Mouse (Mus musculus): ENCODE results near the gene Gm45337. TPM values are rescaled to one million over a fixed set of nuclear protein-coding genes. Genes with fewer than 3 reads are reported as not detected.
"Not testable (repeated sequence)": the region's sequence is repeated elsewhere in the genome, so short reads cannot be mapped to it uniquely, and the experiment has no call there.

Gm45337 gene
- total and polyA plus RNA-seq, 3 experiments, result not detected

DNA sequence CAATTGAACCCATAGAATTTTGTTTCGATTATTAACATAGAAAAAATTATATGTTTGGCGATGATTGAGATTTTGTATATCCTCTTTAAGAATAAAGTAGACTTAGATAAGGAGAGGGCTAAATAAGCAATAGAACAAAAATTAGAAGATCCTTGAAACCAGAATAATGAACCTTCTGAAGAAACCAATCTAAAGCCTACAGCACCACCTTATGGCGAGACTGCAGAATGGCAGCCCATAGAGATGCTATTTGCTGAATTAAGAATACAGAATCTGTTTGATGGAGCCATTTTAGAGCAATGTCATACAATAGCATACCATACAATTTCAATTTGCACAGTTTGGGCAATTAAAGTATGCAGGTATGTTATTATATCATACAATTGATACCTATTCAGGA lies 25.4 kb upstream of the Gm45337 start:
- no peaks in the 10 kb centered on the region for H3K4me1 ChIP-seq (ENCODE audit: insufficient read depth, low read depth, low read length)
- no peaks in the 10 kb centered on the region; the same call in 1 of the 2 replicates for H3K27me3 ChIP-seq (ENCODE audit: insufficient read depth, low read length)
- TF ChIP-seq TAL1 (conservative IDR thresholded peaks at IDR 0.05; ENCODE audit: low read depth, low read length) (no peak), POLR2AphosphoS5 (IDR thresholded peaks at IDR 0.05; ENCODE audit: insufficient replicate concordance, low read depth, low read length) (no peak), GATA1 (IDR thresholded peaks at IDR 0.05; ENCODE audit: borderline replicate concordance, low read length) (no peak), CTCF (IDR thresholded peaks at IDR 0.05; ENCODE audit: low read depth, low read length) (peak; percentile 63), GATA2 (IDR thresholded peaks at IDR 0.05; ENCODE audit: borderline replicate concordance, low read depth, low read length) (no peak)
- DNase-seq (ENCODE audit: low spot score), result no peak
- no peaks in the 10 kb centered on the region for H3K36me3 ChIP-seq (replicated peaks)
- no peak for ATAC-seq (ENCODE audit: extremely low read depth, insufficient number of reproducible peaks, low FRiP score, poor library complexity, severe bottlenecking)
- no peak overlapping the region for H3K4me3 ChIP-seq (ENCODE audit: low read depth, low read length)
- no peaks in the 10 kb centered on the region for H3K9me3 ChIP-seq (replicated peaks)

DNA sequence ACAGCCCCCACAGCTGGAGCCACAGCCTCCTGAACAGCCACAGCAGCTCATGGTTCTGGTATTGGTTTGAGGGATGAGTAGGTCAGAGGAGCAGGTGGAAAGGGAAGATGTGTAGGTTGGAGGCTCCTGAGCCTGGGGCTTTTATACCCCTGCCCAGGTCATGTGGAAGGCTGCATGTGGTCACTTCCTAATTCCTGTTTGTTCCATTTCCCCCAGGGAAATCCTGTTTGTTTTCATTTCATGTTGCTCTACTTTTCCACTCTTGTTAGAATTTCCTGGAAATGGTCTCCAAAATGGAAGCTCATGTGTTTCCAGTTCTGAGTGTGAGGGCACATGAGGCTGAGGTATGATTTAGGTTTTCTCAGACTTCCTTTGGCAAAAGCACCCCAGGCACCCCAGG lies 21.2 kb upstream of the Gm45337 start, which contains the start of gene Gm4553:
Gm4553 (minus strand) TSS at position 101 of the 400 bp plus-strand sequence.
- H3K9me3 ChIP-seq (replicated peaks); H3K4me3 ChIP-seq (ENCODE audit: low read depth, low read length); ATAC-seq (ENCODE audit: extremely low read depth, insufficient number of reproducible peaks, low FRiP score, poor library complexity, severe bottlenecking); DNase-seq (ENCODE audit: low spot score); H3K36me3 ChIP-seq (replicated peaks); H3K27me3 ChIP-seq (ENCODE audit: insufficient read depth, low read length); H3K4me1 ChIP-seq (ENCODE audit: insufficient read depth, low read depth, low read length): not testable (repeated sequence)

DNA sequence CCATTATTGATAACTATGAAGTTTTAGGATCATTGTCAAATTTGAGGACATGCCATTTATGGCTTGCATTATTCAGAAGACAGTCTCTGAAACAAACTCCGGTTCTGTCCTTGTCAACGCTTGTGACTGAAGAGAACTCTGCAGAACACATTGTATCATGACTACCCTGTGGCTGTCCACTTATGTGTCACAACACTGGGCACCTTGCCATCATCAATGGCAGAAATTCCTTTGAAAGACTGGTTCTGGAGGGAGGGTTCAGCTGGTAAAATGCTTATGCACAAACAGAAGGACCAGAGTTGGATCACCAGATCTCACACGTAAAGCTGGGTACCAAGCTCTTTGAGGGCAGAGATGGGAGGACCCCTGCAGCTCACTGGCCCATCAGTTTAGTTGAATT lies 15.0 kb upstream of the Gm45337 start:
- no peak for ATAC-seq (ENCODE audit: extremely low read depth, insufficient number of reproducible peaks, low FRiP score, poor library complexity, severe bottlenecking)
- Histone ChIP-seq H3K9me3 (replicated peaks) (no peaks in the 10 kb centered on the region), H3K27me3 (ENCODE audit: insufficient read depth, low read length) (peaks cover 8% of the 10 kb centered on the region), H3K4me1 (ENCODE audit: insufficient read depth, low read depth, low read length) (no peaks in the 10 kb centered on the region), H3K4me3 (ENCODE audit: low read depth, low read length) (no peak overlapping the region), H3K36me3 (replicated peaks) (no peaks in the 10 kb centered on the region)
- no peak for TF ChIP-seq GATA2 (IDR thresholded peaks at IDR 0.05; ENCODE audit: borderline replicate concordance, low read depth, low read length)
- no peak for TF ChIP-seq TAL1 (conservative IDR thresholded peaks at IDR 0.05; ENCODE audit: low read depth, low read length)
- TF ChIP-seq CTCF (IDR thresholded peaks at IDR 0.05; ENCODE audit: low read depth, low read length), result no peak
- TF ChIP-seq POLR2AphosphoS5 (IDR thresholded peaks at IDR 0.05; ENCODE audit: insufficient replicate concordance, low read depth, low read length), result no peak
- no peak for TF ChIP-seq GATA1 (IDR thresholded peaks at IDR 0.05; ENCODE audit: borderline replicate concordance, low read length)
- DNase-seq (ENCODE audit: low spot score), result no peak

GRCm38 (mm10) chr7:142157013-142157412 lies 12.6 kb upstream of the Gm45337 start, which contains the start of gene Gm29735:
Gm29735 (minus strand) TSS chr7:142157113.
- ATAC-seq (ENCODE audit: extremely low read depth, insufficient number of reproducible peaks, low FRiP score, poor library complexity, severe bottlenecking), result not testable (repeated sequence)

GRCm38 (mm10) chr7:142155308-142155707 lies 10.9 kb upstream of the Gm45337 start:
- H3K27me3 ChIP-seq (ENCODE audit: insufficient read depth, low read length), result peaks cover 5% of the 10 kb centered on the region

More at GRCm38 (mm10) chr7:142157013-142157412, 12.6 kb upstream of the Gm45337 start, which contains the start of gene Gm29735:
- H3K4me3 ChIP-seq (ENCODE audit: low read depth, low read length); H3K4me1 ChIP-seq (ENCODE audit: insufficient read depth, low read depth, low read length); DNase-seq (ENCODE audit: low spot score); H3K27me3 ChIP-seq (ENCODE audit: insufficient read depth, low read length); H3K9me3 ChIP-seq (replicated peaks); H3K36me3 ChIP-seq (replicated peaks): not testable (repeated sequence)

GRCm38 (mm10) chr7:142152191-142152590 lies 7.8 kb upstream of the Gm45337 start:
- H3K27me3 ChIP-seq (ENCODE audit: insufficient read depth, low read length), result no peaks in the 10 kb centered on the region
- no peaks in the 10 kb centered on the region for H3K9me3 ChIP-seq (replicated peaks)
- DNase-seq (ENCODE audit: low spot score) (no peak), ATAC-seq (ENCODE audit: extremely low read depth, insufficient number of reproducible peaks, low FRiP score, poor library complexity, severe bottlenecking) (no peak)
- H3K4me1 ChIP-seq (ENCODE audit: insufficient read depth, low read depth, low read length), result no peaks in the 10 kb centered on the region
- H3K4me3 ChIP-seq (ENCODE audit: low read depth, low read length), result no peak overlapping the region
- TF ChIP-seq CTCF (IDR thresholded peaks at IDR 0.05; ENCODE audit: low read depth, low read length) (no peak), TAL1 (conservative IDR thresholded peaks at IDR 0.05; ENCODE audit: low read depth, low read length) (no peak), GATA1 (IDR thresholded peaks at IDR 0.05; ENCODE audit: borderline replicate concordance, low read length) (no peak), GATA2 (IDR thresholded peaks at IDR 0.05; ENCODE audit: borderline replicate concordance, low read depth, low read length) (no peak), POLR2AphosphoS5 (IDR thresholded peaks at IDR 0.05; ENCODE audit: insufficient replicate concordance, low read depth, low read length) (no peak)
- no peaks in the 10 kb centered on the region for H3K36me3 ChIP-seq (replicated peaks)

More at GRCm38 (mm10) chr7:142155308-142155707, 10.9 kb upstream of the Gm45337 start:
- Histone ChIP-seq H3K9me3 (replicated peaks) (no peaks in the 10 kb centered on the region), H3K4me1 (ENCODE audit: insufficient read depth, low read depth, low read length) (no peaks in the 10 kb centered on the region), H3K4me3 (ENCODE audit: low read depth, low read length) (no peak overlapping the region), H3K36me3 (replicated peaks) (no peaks in the 10 kb centered on the region)
- TF ChIP-seq GATA2 (IDR thresholded peaks at IDR 0.05; ENCODE audit: borderline replicate concordance, low read depth, low read length) (no peak), TAL1 (conservative IDR thresholded peaks at IDR 0.05; ENCODE audit: low read depth, low read length) (no peak), POLR2AphosphoS5 (IDR thresholded peaks at IDR 0.05; ENCODE audit: insufficient replicate concordance, low read depth, low read length) (no peak), GATA1 (IDR thresholded peaks at IDR 0.05; ENCODE audit: borderline replicate concordance, low read length) (no peak), CTCF (IDR thresholded peaks at IDR 0.05; ENCODE audit: low read depth, low read length) (no peak)
- ATAC-seq (ENCODE audit: extremely low read depth, insufficient number of reproducible peaks, low FRiP score, poor library complexity, severe bottlenecking) (no peak), DNase-seq (ENCODE audit: low spot score) (no peak)

GRCm38 (mm10) chr7:142148633-142149032 lies 4.2 kb upstream of the Gm45337 start:
- Histone ChIP-seq H3K36me3 (replicated peaks) (no peaks in the 10 kb centered on the region), H3K27me3 (ENCODE audit: insufficient read depth, low read length) (peaks cover under 1% of the 10 kb centered on the region; the same call in 1 of the 2 replicates), H3K4me1 (ENCODE audit: insufficient read depth, low read depth, low read length) (no peaks in the 10 kb centered on the region), H3K9me3 (replicated peaks) (no peaks in the 10 kb centered on the region), H3K4me3 (ENCODE audit: low read depth, low read length) (no peak overlapping the region)
- no peak for DNase-seq (ENCODE audit: low spot score)
- TF ChIP-seq TAL1 (conservative IDR thresholded peaks at IDR 0.05; ENCODE audit: low read depth, low read length), result no peak
- TF ChIP-seq GATA2 (IDR thresholded peaks at IDR 0.05; ENCODE audit: borderline replicate concordance, low read depth, low read length), result no peak
- TF ChIP-seq GATA1 (IDR thresholded peaks at IDR 0.05; ENCODE audit: borderline replicate concordance, low read length), result no peak
- no peak for TF ChIP-seq POLR2AphosphoS5 (IDR thresholded peaks at IDR 0.05; ENCODE audit: insufficient replicate concordance, low read depth, low read length)
- no peak for TF ChIP-seq CTCF (IDR thresholded peaks at IDR 0.05; ENCODE audit: low read depth, low read length)
- no peak for ATAC-seq (ENCODE audit: extremely low read depth, insufficient number of reproducible peaks, low FRiP score, poor library complexity, severe bottlenecking)
